Mouse (Mus musculus) heart, embryonic 12.5 days (tissue): ENCODE results near the gene Ddx41. TPM values are rescaled to one million over a fixed set of nuclear protein-coding genes. Genes with fewer than 3 reads are reported as not detected.

Experiments used
- ATAC-seq: fragments of 200-750 bp; cut with Nextera tagmentation; 2 replicates; pipeline ENCODE4 v1.8.0; 2017; ENCODE audit warnings: moderate TSS enrichment, moderate library complexity; ENCODE audit not compliant: insufficient number of reproducible peaks, low FRiP score
- H3K27ac ChIP-seq: fragments of 300-500 bp; sonication (generic); 2 replicates; pipeline ENCODE4 v1.5.1; 2016; ENCODE audit warnings: mild to moderate bottlenecking, moderate library complexity; ENCODE audit not compliant: poor library complexity, severe bottlenecking
- H3K27me3 ChIP-seq: fragments of 300-500 bp; sonication (generic); replicated peaks from 2 replicates; pipeline ENCODE4 v1.6.1; 2016; ENCODE audit warnings: mild to moderate bottlenecking, moderate library complexity
- H3K36me3 ChIP-seq: fragments of 300-500 bp; sonication (generic); 2 replicates; pipeline ENCODE4 v1.6.1; 2016; ENCODE audit warnings: mild to moderate bottlenecking, moderate library complexity
- H3K4me1 ChIP-seq: fragments of 300-500 bp; sonication (generic); replicated peaks from 2 replicates; pipeline ENCODE4 v1.6.1; 2016; ENCODE audit warnings: mild to moderate bottlenecking
- H3K4me2 ChIP-seq: fragments of 300-500 bp; sonication (generic); 2 replicates; pipeline ENCODE4 v1.6.1; 2016; ENCODE audit warnings: mild to moderate bottlenecking, moderate library complexity
- H3K4me3 ChIP-seq: fragments of 300-500 bp; sonication (generic); 2 replicates; pipeline ENCODE4 v1.5.1; 2016; ENCODE audit warnings: mild to moderate bottlenecking
- H3K9ac ChIP-seq: fragments of 300-500 bp; sonication (generic); 2 replicates; pipeline ENCODE4 v1.6.1; 2016; ENCODE audit warnings: mild to moderate bottlenecking, moderate library complexity
- H3K9me3 ChIP-seq: fragments of 300-500 bp; sonication (generic); replicated peaks from 2 replicates; pipeline ENCODE4 v1.6.1; 2016; ENCODE audit warnings: mild to moderate bottlenecking, moderate library complexity
- WGBS: fragments of 180-500 bp; shearing (Covaris S2); methylation state at CpG from one replicate; pipeline ENCODE4 v1.1.7; 2016; 5-methylcytosine and 5-hydroxymethylcytosine counted together
- polyA plus RNA-seq: library from polyadenylated mRNA; unstranded; fragments of >200 nt; fragmentation: Nextera tagmentation; extraction: Ambion mirVana; gene quantifications from 2 replicates; pipeline ENCODE4 v1.2.1, GENCODE M21; 2016

Gene Ddx41
- polyA plus RNA-seq, 1 experiment from 2014 or later, result 30.8 TPM

DNA sequence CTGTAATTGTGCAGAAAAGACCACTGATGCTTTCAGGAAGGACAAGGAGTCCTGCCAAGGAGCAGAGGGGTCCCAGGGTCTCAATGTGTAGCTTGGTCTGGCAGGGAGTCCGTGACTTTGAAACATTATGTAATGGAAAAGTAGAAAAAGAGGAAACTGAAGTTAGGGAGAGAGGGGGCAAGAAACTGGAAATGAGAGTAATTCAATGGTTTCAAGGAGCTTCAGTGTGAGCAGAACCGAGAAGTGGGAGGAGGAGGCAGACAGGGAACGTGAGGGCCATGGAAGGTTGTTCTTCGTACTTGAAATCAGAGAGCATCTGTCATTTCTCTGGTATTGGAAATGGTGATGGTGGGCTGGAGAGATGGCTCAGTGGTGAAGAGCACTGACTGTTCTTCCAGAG lies 16.9 kb downstream of the Ddx41 start:
- 64% methylated on average over 4 of the region's 4 CpGs for WGBS
- Histone ChIP-seq H3K4me2 (no peak overlapping the region), H3K9ac (no peak overlapping the region), H3K4me1 (peaks cover 10% of the 10 kb centered on the region; the same call in 1 of the 2 replicates), H3K4me3 (no peak overlapping the region), H3K9me3 (no peaks in the 10 kb centered on the region), H3K27ac (no peak overlapping the region), H3K27me3 (peaks cover 12% of the 10 kb centered on the region), H3K36me3 (no peaks in the 10 kb centered on the region)
- no peak for ATAC-seq

DNA sequence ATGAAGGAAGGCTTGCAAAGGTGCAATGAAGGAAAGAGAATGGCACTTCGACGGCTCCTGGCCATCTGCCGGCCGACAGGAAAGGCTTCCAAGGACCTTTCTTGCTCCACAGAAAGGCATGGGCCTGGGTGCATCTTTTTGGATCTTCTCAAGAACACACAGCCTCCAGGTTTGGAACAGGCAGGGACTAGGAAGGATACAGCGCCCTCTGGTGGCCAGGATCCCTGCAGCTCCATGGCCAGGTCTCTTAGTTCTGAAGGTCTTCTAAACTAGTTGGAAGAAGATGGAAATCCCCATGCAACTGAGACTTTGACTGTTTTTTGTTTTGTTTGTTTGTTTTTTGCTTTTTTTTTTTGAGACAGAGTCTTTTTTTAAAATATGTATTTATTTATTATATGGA lies 19.5 kb downstream of the Ddx41 start:
- WGBS, result 9% methylated on average over 5 of the region's 5 CpGs
- Histone ChIP-seq H3K4me3 (no peak overlapping the region), H3K27me3 (peaks cover 14% of the 10 kb centered on the region), H3K4me2 (no peak overlapping the region), H3K9ac (no peak overlapping the region), H3K36me3 (no peaks in the 10 kb centered on the region), H3K27ac (no peak overlapping the region), H3K4me1 (peaks cover 5% of the 10 kb centered on the region), H3K9me3 (no peaks in the 10 kb centered on the region)
- no peak for ATAC-seq

GRCm38 (mm10) chr13:55513828-55514227 lies 22.6 kb downstream of the Ddx41 start:
- Histone ChIP-seq H3K4me1 (peaks cover 34% of the 10 kb centered on the region), H3K27ac (no peak overlapping the region), H3K4me2 (peak overlapping the region; percentile 86), H3K4me3 (peak overlapping the region; percentile 91), H3K27me3 (peaks cover 14% of the 10 kb centered on the region), H3K36me3 (peaks cover 16% of the 10 kb centered on the region), H3K9me3 (no peaks in the 10 kb centered on the region), H3K9ac (no peak overlapping the region)
- WGBS, result 35% methylated on average over 9 of the region's 9 CpGs
- ATAC-seq, result no peak

GRCm38 (mm10) chr13:55513111-55513748 lies 23.2 kb downstream of the Ddx41 start, which contains the start of gene Pdlim7:
TSS of gene Pdlim7 (minus strand) at chr13:55513676.
- WGBS, result under 1% methylated on average over 55 of the region's 55 CpGs
- peaks cover 38% of the 10 kb centered on the region for H3K4me1 ChIP-seq
- H3K9me3 ChIP-seq, result no peaks in the 10 kb centered on the region
- peak within 1 kb of the TSS; percentile 98 for H3K27ac ChIP-seq
- H3K36me3 ChIP-seq, result peaks cover 22% of the 10 kb centered on the region
- H3K27me3 ChIP-seq, result peaks cover 14% of the 10 kb centered on the region
- ATAC-seq, result peak; percentile 74
- H3K4me2 ChIP-seq, result peak within 1 kb of the TSS; percentile 86
- H3K9ac ChIP-seq, result peak within 1 kb of the TSS; percentile 99
- peak within 1 kb of the TSS; percentile 91 for H3K4me3 ChIP-seq

DNA sequence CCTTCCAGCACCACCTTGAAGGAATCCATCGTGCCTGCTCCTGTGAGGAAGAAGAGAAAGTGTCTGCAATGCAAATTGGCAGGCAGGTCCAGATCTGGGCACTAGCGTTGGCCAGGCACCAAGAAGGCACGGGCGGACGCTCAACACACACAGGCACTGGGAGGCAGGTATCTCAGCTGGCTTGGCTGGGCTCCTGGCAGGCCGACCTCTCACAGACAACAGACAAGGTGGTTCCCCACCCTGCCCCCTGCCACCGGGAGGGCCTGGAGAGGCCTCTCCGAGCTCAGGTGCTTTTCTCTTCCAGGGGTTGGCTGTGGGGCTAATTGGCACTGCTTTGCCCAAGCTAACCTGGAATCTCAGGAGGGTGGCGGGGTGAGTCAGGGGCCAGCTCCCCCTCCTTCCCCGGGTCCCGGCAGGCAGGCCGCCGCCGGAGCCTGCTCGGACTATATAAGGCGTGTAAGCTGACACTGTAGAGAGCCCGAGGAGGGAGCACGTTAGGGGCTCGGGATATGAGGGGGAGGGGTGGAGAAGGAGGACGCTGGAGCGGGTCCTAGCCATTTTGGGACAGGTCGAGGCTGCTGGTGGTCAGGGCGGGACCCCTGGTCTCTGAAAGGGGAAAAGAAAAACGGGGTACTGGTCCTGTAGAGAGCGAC lies 24.0 kb downstream of the Ddx41 start:
- Histone ChIP-seq H3K4me3 (peak overlapping the region; percentile 91), H3K4me1 (peaks cover 38% of the 10 kb centered on the region), H3K9ac (peak overlapping the region; percentile 99), H3K36me3 (peaks cover 30% of the 10 kb centered on the region), H3K4me2 (peak overlapping the region; percentile 86), H3K9me3 (no peaks in the 10 kb centered on the region), H3K27ac (peak overlapping the region; percentile 98), H3K27me3 (peaks cover 14% of the 10 kb centered on the region)
- peak; percentile 56 for ATAC-seq
- under 1% methylated on average over 25 of the region's 25 CpGs for WGBS

- Histone ChIP-seq H3K36me3 (peaks cover 40% of the 10 kb centered on the region), H3K27ac (peak overlapping the region; percentile 98), H3K4me2 (peak overlapping the region; percentile 86), H3K27me3 (peaks cover 14% of the 10 kb centered on the region), H3K9ac (peak overlapping the region; percentile 99), H3K9me3 (no peaks in the 10 kb centered on the region), H3K4me1 (peaks cover 38% of the 10 kb centered on the region), H3K4me3 (peak overlapping the region; percentile 91)
- 11% methylated on average over 5 of the region's 5 CpGs for WGBS
- ATAC-seq, result no peak
Measured at GRCm38 (mm10) chr13:55511492-55511861, 25.0 kb downstream of the Ddx41 start.

DNA sequence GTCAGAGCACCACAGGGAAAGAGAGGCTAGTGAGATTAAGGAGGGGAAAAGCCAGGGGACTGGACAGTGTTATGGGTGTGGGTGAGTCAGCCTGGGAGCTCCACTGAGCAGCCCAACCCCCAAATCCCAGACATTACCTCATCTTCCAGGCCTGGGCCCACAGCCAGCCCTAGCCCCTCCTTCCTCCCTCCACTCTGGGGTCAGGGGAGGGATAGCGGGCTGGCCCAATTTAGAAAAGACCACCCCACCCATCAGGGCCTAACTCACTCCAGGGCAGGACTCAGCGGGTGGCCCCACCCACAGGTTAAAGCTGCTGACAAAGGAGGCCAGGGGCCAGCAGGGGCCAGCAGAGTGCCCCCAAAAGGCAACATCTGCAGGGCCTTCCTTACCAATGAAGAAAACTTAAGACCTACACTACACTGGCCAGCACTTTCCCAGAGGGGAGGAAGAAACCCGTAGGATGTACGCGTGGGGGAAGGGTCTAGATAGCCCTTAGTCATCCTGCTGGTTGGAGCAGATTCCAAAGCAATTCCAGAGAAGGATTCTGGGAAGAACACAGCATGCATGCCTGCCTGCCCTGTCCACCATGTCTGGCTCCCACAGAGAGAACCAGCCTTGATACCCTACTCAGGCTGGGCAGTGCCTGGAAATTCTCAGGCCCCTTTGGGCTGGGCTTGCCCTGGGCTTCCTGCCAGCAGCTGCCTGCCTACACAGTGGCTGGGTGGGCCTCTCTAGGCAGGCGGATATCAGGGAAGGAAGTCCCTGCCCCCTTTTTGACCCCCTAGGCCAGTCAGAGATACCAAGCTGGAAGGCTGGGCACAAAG lies 25.6 kb downstream of the Ddx41 start:
- ATAC-seq, result peak; percentile 79
- Histone ChIP-seq H3K4me1 (peaks cover 38% of the 10 kb centered on the region), H3K4me3 (peak overlapping the region; percentile 91), H3K9ac (peak overlapping the region; percentile 99), H3K27ac (peak overlapping the region; percentile 98), H3K4me2 (peak overlapping the region; percentile 86), H3K27me3 (peaks cover 14% of the 10 kb centered on the region), H3K36me3 (peaks cover 46% of the 10 kb centered on the region), H3K9me3 (no peaks in the 10 kb centered on the region)
- WGBS, result 0% methylated on average over 6 of the region's 6 CpGs

DNA sequence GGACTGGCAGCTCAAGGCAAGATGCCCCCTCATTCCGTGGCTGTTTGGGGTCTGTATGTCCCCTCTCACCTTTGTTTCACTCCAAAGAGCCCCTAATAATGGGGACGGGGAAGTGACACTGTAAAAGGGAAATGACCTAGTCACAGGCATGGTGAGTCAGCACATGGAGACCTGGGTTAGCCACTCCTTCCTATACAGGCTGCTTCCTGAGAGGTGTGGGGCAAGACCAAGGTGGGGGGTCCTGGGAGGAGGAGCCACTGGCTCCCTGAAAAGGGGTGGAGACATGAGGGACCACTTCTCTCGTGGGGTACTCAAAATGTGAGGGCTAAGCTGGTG lies 26.2 kb downstream of the Ddx41 start:
- Histone ChIP-seq H3K36me3 (peaks cover 52% of the 10 kb centered on the region), H3K4me2 (peak overlapping the region; percentile 86), H3K27me3 (peaks cover 10% of the 10 kb centered on the region), H3K4me1 (peaks cover 38% of the 10 kb centered on the region), H3K9me3 (no peaks in the 10 kb centered on the region), H3K9ac (peak overlapping the region; percentile 63), H3K4me3 (peak overlapping the region; percentile 20), H3K27ac (peak overlapping the region; percentile 98)
- ATAC-seq, result peak; percentile 44
- WGBS, result 21% methylated on average over 3 of the region's 3 CpGs

- 86% methylated on average over 10 of the region's 10 CpGs for WGBS
- Histone ChIP-seq H3K27me3 (no peaks in the 10 kb centered on the region), H3K4me2 (no peak overlapping the region), H3K4me1 (peaks cover 42% of the 10 kb centered on the region), H3K9ac (no peak overlapping the region), H3K36me3 (peaks cover 69% of the 10 kb centered on the region), H3K4me3 (no peak overlapping the region), H3K9me3 (no peaks in the 10 kb centered on the region), H3K27ac (no peak overlapping the region)
- no peak for ATAC-seq
Measured at GRCm38 (mm10) chr13:55508531-55508930, 27.9 kb downstream of the Ddx41 start.

- Histone ChIP-seq H3K9me3 (no peaks in the 10 kb centered on the region), H3K27me3 (no peaks in the 10 kb centered on the region), H3K4me2 (no peak overlapping the region), H3K36me3 (peaks cover 76% of the 10 kb centered on the region), H3K27ac (no peak overlapping the region), H3K4me1 (peaks cover 47% of the 10 kb centered on the region), H3K9ac (no peak overlapping the region), H3K4me3 (no peak overlapping the region)
- no peak for ATAC-seq
- WGBS, result 71% methylated on average over 11 of the region's 11 CpGs
Measured at GRCm38 (mm10) chr13:55507877-55508276, 28.6 kb downstream of the Ddx41 start.

- no peak for ATAC-seq
- H3K4me3 ChIP-seq, result no peak overlapping the region
- peaks cover 40% of the 10 kb centered on the region for H3K4me1 ChIP-seq
- no peak overlapping the region for H3K4me2 ChIP-seq
- H3K9ac ChIP-seq, result no peak overlapping the region; the same call in 1 of the 2 replicates
- WGBS, result 89% methylated on average over 10 of the region's 10 CpGs
- H3K27me3 ChIP-seq, result no peaks in the 10 kb centered on the region
- peaks cover 88% of the 10 kb centered on the region for H3K36me3 ChIP-seq
- no peak overlapping the region for H3K27ac ChIP-seq
- no peaks in the 10 kb centered on the region for H3K9me3 ChIP-seq
Measured at GRCm38 (mm10) chr13:55506697-55507096, 29.8 kb downstream of the Ddx41 start.
